Mouse (Mus musculus) forebrain, embryonic 10.5 days (tissue): ENCODE measurements around the gene Frrs1. TPM values are rescaled to one million over a fixed set of nuclear protein-coding genes. Genes with fewer than 3 reads are reported as not detected.

Source experiments
- DNase-seq: peaks from one replicate; pipeline ENCODE4 v3.0.0-alpha.2; 2017; ENCODE audit warnings: low spot score; ENCODE audit errors: extremely low spot score
- H3K27ac ChIP-seq: fragments of 300-500 bp; sonication (generic); 2 replicates; pipeline ENCODE4 v1.5.1; 2016; ENCODE audit warnings: mild to moderate bottlenecking
- H3K27me3 ChIP-seq: fragments of 300-500 bp; sonication (generic); 2 replicates; pipeline ENCODE4 v1.6.1; 2016; ENCODE audit warnings: mild to moderate bottlenecking; ENCODE audit not compliant: poor library complexity, severe bottlenecking
- H3K36me3 ChIP-seq: fragments of 300-500 bp; sonication (generic); replicated peaks from 2 replicates; pipeline ENCODE4 v1.6.1; 2016; ENCODE audit warnings: mild to moderate bottlenecking, moderate library complexity
- H3K4me1 ChIP-seq: fragments of 300-500 bp; sonication (generic); 2 replicates; pipeline ENCODE4 v1.6.1; 2016
- H3K4me3 ChIP-seq: fragments of 300-500 bp; sonication (generic); 2 replicates; pipeline ENCODE4 v1.5.1; 2016; ENCODE audit warnings: mild to moderate bottlenecking, moderate library complexity
- H3K9me3 ChIP-seq: fragments of 300-500 bp; sonication (generic); 2 replicates; pipeline ENCODE4 v1.6.1; 2016; ENCODE audit warnings: mild to moderate bottlenecking, moderate library complexity
- WGBS: fragments of 180-500 bp; shearing (Covaris S2); methylation state at CpG from one replicate; pipeline ENCODE4 v1.1.7; 2016; 5-methylcytosine and 5-hydroxymethylcytosine counted together
- polyA plus RNA-seq: library from polyadenylated mRNA; unstranded; fragments of >200 nt; fragmentation: Nextera tagmentation; extraction: Ambion mirVana; gene quantifications from 2 replicates; pipeline ENCODE4 v1.2.1, GENCODE M21; 2016

The Frrs1 gene
- polyA plus RNA-seq, 1 experiment from 2014 or later: 16.3 TPM

- no peak for DNase-seq
- H3K36me3 ChIP-seq: 0 out of 2 replicates have a peak, but pooled peaks cover 5% of the 10 kb centered on the region
- peaks cover 11% of the 10 kb centered on the region for H3K4me1 ChIP-seq
- no peaks in the 10 kb centered on the region for H3K9me3 ChIP-seq
- H3K4me3 ChIP-seq: no peak overlapping the region
- H3K27ac ChIP-seq: no peak overlapping the region
- 69% methylated on average over 17 of the region's 17 CpGs for WGBS
- H3K27me3 ChIP-seq: no peaks in the 10 kb centered on the region
Measured at GRCm38 (mm10) chr3:116891436-116892205, 32.4 kb downstream of the Frrs1 start.

- 87% methylated on average over 6 of the region's 6 CpGs for WGBS
- no peak for DNase-seq
Measured at GRCm38 (mm10) chr3:116892206-116892563, 32.9 kb downstream of the Frrs1 start.

DNA sequence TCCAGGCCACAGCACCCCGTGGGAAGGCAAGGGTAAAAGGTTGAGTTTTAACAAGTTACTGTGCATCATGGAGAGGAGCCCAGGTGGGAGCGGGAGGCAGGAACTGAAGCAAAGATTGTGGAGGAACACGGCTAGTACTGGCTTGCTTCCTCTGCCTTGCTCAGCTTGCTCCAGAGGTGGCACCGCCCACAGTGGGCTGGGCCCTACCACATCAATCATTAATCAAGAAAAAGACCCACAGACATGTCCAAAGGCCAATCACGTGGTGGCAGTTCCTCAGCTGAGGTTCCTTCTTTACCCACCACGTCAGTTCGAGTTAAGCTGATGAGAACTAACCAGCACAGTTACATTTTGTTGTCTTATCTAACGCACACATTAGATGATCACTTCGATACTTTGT is 33.6 kb downstream of the Frrs1 start:
- no peak for DNase-seq
- H3K9me3 ChIP-seq: no peaks in the 10 kb centered on the region
- no peaks in the 10 kb centered on the region for H3K27me3 ChIP-seq
- peaks cover 12% of the 10 kb centered on the region for H3K36me3 ChIP-seq
- H3K27ac ChIP-seq: no peak overlapping the region
- no peak overlapping the region for H3K4me3 ChIP-seq
- H3K4me1 ChIP-seq: peaks cover 11% of the 10 kb centered on the region
- 91% methylated on average over 9 of the region's 9 CpGs for WGBS

More at GRCm38 (mm10) chr3:116892206-116892563, 32.9 kb downstream of the Frrs1 start:
- Histone ChIP-seq H3K9me3 (no peaks in the 10 kb centered on the region), H3K4me1 (peaks cover 11% of the 10 kb centered on the region), H3K27me3 (no peaks in the 10 kb centered on the region), H3K4me3 (no peak overlapping the region), H3K36me3 (peaks cover 10% of the 10 kb centered on the region; the same call in 1 of the 2 replicates), H3K27ac (no peak overlapping the region)

DNA sequence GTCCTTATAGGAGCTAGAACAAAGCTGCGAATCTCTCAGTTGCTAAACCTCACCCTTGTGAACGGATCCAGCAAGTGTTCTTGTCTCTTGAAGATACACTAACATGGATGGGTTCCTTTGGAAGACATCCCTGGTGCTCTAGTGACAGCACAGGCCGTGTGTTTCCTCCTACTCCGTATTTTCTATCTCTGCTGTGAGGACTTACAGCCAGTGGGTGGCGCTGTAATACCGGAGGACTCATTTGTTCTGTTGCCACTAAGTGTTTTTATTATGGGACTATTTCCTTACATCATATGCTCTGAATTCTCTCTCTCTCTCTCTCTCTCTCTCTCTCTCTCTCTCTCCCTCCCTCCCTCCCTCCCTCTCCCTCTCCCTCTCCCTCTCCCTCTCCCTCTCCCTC is 44.9 kb downstream of the Frrs1 start:
- Histone ChIP-seq H3K9me3 (no peaks in the 10 kb centered on the region), H3K27me3 (no peaks in the 10 kb centered on the region), H3K4me3 (no peak overlapping the region), H3K4me1 (no peaks in the 10 kb centered on the region), H3K36me3 (peaks cover 5% of the 10 kb centered on the region), H3K27ac (no peak overlapping the region)
- peak; percentile 68 for DNase-seq
- 26% methylated on average over 6 of the region's 6 CpGs for WGBS

- no peak for DNase-seq
- H3K36me3 ChIP-seq: peaks cover 5% of the 10 kb centered on the region
- H3K4me3 ChIP-seq: no peak overlapping the region
- H3K27me3 ChIP-seq: no peaks in the 10 kb centered on the region
- H3K9me3 ChIP-seq: no peaks in the 10 kb centered on the region
- H3K27ac ChIP-seq: no peak overlapping the region
- H3K4me1 ChIP-seq: no peaks in the 10 kb centered on the region
- WGBS: 88% methylated on average over 16 of the region's 16 CpGs
Measured at GRCm38 (mm10) chr3:116905898-116906297, 46.6 kb downstream of the Frrs1 start.

GRCm38 (mm10) chr3:116906596-116906995 is 47.3 kb downstream of the Frrs1 start:
- DNase-seq: no peak
- Histone ChIP-seq H3K9me3 (no peaks in the 10 kb centered on the region), H3K27ac (0 out of 2 replicates have a peak overlapping the region, but pooled peaks have one; percentile 15), H3K4me1 (no peaks in the 10 kb centered on the region), H3K27me3 (no peaks in the 10 kb centered on the region), H3K4me3 (no peak overlapping the region), H3K36me3 (peaks cover 5% of the 10 kb centered on the region)
- WGBS: 89% methylated on average over 9 of the region's 9 CpGs

- no peak overlapping the region for H3K27ac ChIP-seq
- no peaks in the 10 kb centered on the region for H3K27me3 ChIP-seq
- no peak overlapping the region for H3K4me3 ChIP-seq
- no peak for DNase-seq
- no peaks in the 10 kb centered on the region for H3K36me3 ChIP-seq
- no peaks in the 10 kb centered on the region for H3K4me1 ChIP-seq
- no peaks in the 10 kb centered on the region for H3K9me3 ChIP-seq
- 91% methylated on average over 6 of the region's 6 CpGs for WGBS
Measured at GRCm38 (mm10) chr3:116914374-116914773, 55.1 kb downstream of the Frrs1 start.

GRCm38 (mm10) chr3:116914931-116915330 is 55.7 kb downstream of the Frrs1 start:
- 85% methylated on average over 3 of the region's 3 CpGs for WGBS

GRCm38 (mm10) chr3:116917016-116917415 is 57.8 kb downstream of the Frrs1 start:
- H3K9me3 ChIP-seq: no peaks in the 10 kb centered on the region
- H3K4me1 ChIP-seq: no peaks in the 10 kb centered on the region
- 89% methylated on average over 4 of the region's 4 CpGs for WGBS
- H3K27me3 ChIP-seq: no peaks in the 10 kb centered on the region
- no peaks in the 10 kb centered on the region for H3K36me3 ChIP-seq
- H3K27ac ChIP-seq: no peak overlapping the region
- no peak for DNase-seq
- no peak overlapping the region for H3K4me3 ChIP-seq

More at GRCm38 (mm10) chr3:116914931-116915330, 55.7 kb downstream of the Frrs1 start:
- H3K9me3 ChIP-seq: no peaks in the 10 kb centered on the region
- H3K4me1 ChIP-seq: no peaks in the 10 kb centered on the region
- no peaks in the 10 kb centered on the region for H3K36me3 ChIP-seq
- H3K27ac ChIP-seq: no peak overlapping the region
- no peaks in the 10 kb centered on the region for H3K27me3 ChIP-seq
- H3K4me3 ChIP-seq: no peak overlapping the region
- no peak for DNase-seq

DNA sequence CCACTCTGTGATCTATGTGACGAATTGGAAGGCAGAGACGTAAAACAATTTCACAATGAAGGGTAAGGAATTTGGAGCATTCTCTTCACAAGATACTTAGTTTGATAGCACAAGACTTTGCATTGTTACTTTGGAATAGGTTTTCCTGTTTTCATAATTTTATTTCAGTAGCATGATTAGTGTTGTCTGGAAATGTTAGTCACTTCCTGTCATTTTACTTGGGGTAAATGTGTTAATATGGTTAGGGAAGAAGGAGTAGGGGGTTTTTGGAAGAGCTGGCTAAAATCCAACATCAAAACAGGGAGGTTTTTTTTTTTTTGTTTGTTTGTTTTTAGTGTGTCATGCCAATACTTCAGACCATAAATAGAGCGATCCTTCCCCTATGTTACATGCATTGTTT is 62.3 kb downstream of the Frrs1 start:
- no peak for DNase-seq
- 94% methylated on average over 3 of the region's 3 CpGs for WGBS
- no peaks in the 10 kb centered on the region for H3K9me3 ChIP-seq
- H3K4me3 ChIP-seq: no peak overlapping the region
- no peaks in the 10 kb centered on the region for H3K36me3 ChIP-seq
- no peaks in the 10 kb centered on the region for H3K4me1 ChIP-seq
- no peaks in the 10 kb centered on the region for H3K27me3 ChIP-seq
- H3K27ac ChIP-seq: no peak overlapping the region

DNA sequence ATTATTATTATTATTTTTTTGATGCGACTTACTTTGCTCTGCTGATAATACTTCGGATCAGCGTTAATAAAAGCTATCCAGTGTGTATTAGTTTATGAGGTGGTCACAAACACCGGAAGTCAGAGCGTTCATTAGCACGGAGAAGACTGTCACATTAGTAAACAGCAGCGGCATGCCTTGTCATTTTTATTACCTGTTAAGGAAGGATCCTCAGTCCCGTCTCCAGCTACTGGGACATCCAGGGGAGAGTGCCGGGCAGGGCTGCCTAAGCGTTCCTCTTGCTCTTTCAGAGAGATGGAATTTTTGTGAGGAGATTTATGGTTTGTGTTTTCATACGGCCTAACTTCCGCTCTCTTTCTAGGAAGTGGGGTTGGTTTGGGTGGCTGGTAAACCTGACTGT is 63.8 kb downstream of the Frrs1 start:
- Histone ChIP-seq H3K4me1 (no peaks in the 10 kb centered on the region), H3K36me3 (no peaks in the 10 kb centered on the region), H3K27ac (no peak overlapping the region), H3K4me3 (no peak overlapping the region), H3K9me3 (no peaks in the 10 kb centered on the region), H3K27me3 (no peaks in the 10 kb centered on the region)
- DNase-seq: no peak
- WGBS: 90% methylated on average over 12 of the region's 12 CpGs

DNA sequence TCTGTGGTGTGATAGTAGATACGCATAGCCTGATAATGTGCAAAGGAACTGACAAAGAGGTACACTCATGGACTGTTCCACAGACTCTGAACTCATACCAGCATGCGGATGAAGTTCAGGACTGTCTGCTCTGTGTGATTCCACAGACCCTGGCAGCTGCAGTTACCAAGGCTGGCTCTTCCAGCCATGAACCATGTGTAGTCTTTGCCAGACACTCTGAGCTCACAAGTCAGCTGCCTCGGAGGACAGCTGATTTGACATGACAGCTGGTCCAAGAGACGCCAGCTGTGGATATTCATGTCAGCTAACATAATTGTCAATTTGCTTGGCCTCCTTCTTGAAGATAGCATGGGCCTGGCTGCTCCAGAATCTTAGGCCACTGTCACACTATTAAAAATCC is 69.7 kb downstream of the Frrs1 start:
- WGBS: 92% methylated on average over 4 of the region's 4 CpGs
- no peak overlapping the region for H3K27ac ChIP-seq
- DNase-seq: no peak

DNA sequence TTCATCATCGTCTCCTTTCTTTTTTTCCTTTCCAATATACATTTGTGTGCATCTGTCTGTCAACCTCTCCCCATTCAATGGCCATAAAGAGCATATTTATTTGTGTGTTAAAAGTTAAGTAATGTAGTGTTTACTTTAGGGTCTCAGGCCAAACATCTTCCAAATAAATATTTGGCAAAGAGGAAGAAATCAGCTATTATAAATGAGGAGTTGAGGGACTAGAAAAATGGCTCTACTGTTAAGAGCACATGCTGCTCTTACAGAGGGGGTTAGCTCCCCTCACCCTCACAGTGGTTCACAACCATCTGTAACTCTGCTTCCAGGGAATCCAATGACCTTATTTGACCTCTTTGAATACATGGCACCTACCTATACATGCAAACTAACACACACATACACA is 73.9 kb downstream of the Frrs1 start:
- Histone ChIP-seq H3K27ac (no peak overlapping the region), H3K36me3 (no peaks in the 10 kb centered on the region), H3K4me3 (no peak overlapping the region), H3K4me1 (no peaks in the 10 kb centered on the region), H3K9me3 (no peaks in the 10 kb centered on the region), H3K27me3 (no peaks in the 10 kb centered on the region)
- no peak for DNase-seq
- 89% methylated on average over 1 of the region's 1 CpGs for WGBS

More for the DNA sequence above, 69.7 kb downstream of the Frrs1 start:
- H3K9me3 ChIP-seq: no peaks in the 10 kb centered on the region
- H3K36me3 ChIP-seq: no peaks in the 10 kb centered on the region
- no peaks in the 10 kb centered on the region for H3K27me3 ChIP-seq
- no peaks in the 10 kb centered on the region for H3K4me1 ChIP-seq
- H3K4me3 ChIP-seq: no peak overlapping the region
